Mouse (Mus musculus) small intestine, adult 2 months (tissue): ENCODE measurements around the gene Aes.

Source experiments
- CTCF ChIP-seq: fragments of 200-500 bp; IDR thresholded peaks from 2 replicates; pipeline ENCODE4 v1.5.1; 2012; ENCODE audit warnings: low read depth, mild to moderate bottlenecking, control low read depth, inconsistent platforms, low read length, moderate library complexity, mixed read lengths; ENCODE audit not compliant: insufficient replicate concordance, insufficient read length; ENCODE audit errors: extremely low read depth
- POLR2A ChIP-seq: fragments of 200-500 bp; IDR thresholded peaks from 2 replicates; pipeline ENCODE4 v1.6.1; 2012; ENCODE audit warnings: low read depth, mild to moderate bottlenecking, control low read depth, inconsistent platforms, low read length, moderate library complexity

DNA sequence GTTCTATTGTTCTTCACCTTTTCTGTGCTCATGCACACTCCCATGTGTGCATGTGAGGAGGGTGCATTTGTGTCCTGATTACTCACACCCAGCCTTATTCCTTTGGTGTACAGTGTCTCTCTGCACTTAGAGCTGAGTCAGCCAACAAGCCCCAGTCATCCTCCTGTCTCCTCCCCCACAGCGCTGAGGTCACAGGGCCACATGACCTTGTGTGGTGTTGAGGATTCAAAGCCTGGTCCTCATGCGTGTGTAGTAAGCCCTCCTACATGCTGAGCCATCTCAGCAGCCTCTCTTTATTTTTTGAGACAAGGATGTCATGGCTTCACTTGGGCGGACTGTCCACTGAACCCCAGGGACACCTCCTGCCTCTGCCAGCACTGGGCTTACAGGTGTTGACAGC lies 53.5 kb downstream of the Aes start:
- TF ChIP-seq POLR2A (no peak), CTCF (no peak)
